Mouse (Mus musculus) neutrophil, adult 5-6 weeks (primary cell): ENCODE results near the gene Tbca. TPM values are rescaled to one million over a fixed set of nuclear protein-coding genes. Genes with fewer than 3 reads are reported as not detected.

Experiments
- ATAC-seq: fragments of 151-379, 151-347 bp; 2 replicates; pipeline ENCODE4 v1.8.0; 2017; ENCODE audit warnings: mild to moderate bottlenecking, moderate TSS enrichment; ENCODE audit not compliant: insufficient number of reproducible peaks, poor library complexity, low FRiP score, severe bottlenecking; ENCODE audit errors: extremely low read depth
- total RNA-seq: library from RNA; stranded (forward); fragments of 200-1000 nt; gene quantifications from 2 replicates; pipeline ENCODE4 v1.2.3, GENCODE M21; 2017

Gene Tbca
- total RNA-seq, 1 experiment from 2014 or later: 50.7 TPM

GRCm38 (mm10) chr13:94875396-94875880 lies 86.7 kb downstream of the Tbca start, which contains the start of gene Otp:
Gene Otp, plus strand, starts transcription at chr13:94875602.
- ATAC-seq: no peak

DNA sequence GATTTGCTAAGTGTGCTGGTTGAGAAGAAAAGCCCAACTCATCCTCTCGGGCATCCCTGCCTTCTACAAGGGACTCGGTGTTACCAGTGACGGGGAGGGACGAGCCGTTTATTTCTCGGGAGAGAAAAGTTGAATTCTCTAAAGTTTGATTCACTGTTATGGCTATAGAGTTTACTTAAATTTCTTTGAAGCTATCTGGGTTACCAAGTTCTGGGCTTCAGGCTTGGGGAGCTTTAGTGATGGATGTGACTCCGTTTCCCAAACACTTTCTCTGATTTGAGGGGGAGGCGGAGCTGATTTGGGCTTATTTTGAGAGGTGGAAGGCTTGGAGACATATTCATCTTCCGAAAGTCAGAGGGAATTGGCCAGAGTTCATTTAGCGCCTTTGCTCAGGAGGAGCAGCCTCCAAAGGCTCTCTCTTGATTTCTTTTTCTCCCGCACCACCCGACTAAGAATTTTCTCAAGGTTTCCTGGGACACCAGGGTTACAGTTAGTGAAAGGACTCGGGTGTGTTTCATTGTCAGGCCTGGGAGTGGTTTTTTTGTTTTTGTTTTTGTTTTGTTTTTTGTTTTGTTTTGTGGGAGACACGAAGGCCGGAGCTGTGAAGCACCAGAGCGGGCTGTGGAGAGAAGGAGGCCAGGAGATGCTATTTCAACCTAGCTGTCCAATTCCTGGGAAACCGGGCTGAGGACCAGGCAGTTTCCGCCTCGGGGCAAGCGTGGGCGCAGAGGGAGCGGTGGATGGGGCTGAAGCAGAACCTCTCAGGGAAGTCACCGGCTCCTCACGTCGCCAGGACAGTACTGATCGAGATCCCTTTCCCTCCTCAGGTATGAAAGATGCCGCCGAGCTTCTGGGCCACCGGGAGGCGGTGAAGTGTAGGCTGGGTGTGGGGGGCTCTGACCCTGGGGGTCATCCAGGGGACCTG lies 87.8 kb downstream of the Tbca start:
- ATAC-seq: no peak

DNA sequence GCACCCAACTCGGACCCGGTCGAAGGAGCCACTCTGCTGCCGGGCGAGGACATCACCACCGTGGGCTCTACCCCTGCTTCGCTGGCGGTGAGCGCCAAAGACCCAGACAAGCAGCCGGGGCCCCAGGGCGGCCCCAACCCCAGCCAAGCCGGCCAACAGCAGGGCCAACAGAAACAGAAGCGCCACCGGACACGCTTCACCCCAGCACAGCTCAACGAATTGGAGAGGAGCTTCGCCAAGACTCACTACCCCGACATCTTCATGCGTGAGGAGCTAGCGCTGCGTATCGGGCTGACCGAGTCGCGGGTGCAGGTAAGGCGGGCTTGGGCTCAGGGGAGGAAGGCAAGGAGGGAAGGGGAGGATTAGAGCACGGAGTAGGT lies 88.5 kb downstream of the Tbca start:
- no peak for ATAC-seq

- ATAC-seq: no peak
Measured at GRCm38 (mm10) chr13:94877991-94878745, 89.5 kb downstream of the Tbca start.

DNA sequence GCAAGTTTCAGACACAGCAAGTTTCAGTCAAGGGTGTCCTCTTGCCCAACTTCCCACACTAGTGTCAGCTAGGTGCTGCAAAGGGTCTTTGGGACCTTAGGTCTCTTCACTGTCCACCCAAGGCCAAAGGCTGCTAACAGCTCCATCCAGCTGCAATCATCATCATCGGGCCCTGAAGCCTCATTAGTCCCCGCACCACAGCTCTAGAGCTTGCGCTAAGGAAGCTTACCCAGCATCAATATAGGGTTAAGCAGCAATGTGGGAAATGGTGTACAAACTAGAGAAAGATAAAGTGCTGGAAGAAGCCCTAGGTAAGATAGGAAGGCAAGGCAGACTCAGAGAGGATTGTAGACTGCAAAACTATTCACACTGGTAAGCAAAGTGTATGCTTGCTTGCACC lies 92.5 kb downstream of the Tbca start:
- no peak for ATAC-seq

GRCm38 (mm10) chr13:94882221-94882620 lies 93.5 kb downstream of the Tbca start:
- no peak for ATAC-seq

- no peak for ATAC-seq
Measured at GRCm38 (mm10) chr13:94882711-94883145, 94.0 kb downstream of the Tbca start.

GRCm38 (mm10) chr13:94883163-94883965 lies 94.7 kb downstream of the Tbca start:
- no peak for ATAC-seq

DNA sequence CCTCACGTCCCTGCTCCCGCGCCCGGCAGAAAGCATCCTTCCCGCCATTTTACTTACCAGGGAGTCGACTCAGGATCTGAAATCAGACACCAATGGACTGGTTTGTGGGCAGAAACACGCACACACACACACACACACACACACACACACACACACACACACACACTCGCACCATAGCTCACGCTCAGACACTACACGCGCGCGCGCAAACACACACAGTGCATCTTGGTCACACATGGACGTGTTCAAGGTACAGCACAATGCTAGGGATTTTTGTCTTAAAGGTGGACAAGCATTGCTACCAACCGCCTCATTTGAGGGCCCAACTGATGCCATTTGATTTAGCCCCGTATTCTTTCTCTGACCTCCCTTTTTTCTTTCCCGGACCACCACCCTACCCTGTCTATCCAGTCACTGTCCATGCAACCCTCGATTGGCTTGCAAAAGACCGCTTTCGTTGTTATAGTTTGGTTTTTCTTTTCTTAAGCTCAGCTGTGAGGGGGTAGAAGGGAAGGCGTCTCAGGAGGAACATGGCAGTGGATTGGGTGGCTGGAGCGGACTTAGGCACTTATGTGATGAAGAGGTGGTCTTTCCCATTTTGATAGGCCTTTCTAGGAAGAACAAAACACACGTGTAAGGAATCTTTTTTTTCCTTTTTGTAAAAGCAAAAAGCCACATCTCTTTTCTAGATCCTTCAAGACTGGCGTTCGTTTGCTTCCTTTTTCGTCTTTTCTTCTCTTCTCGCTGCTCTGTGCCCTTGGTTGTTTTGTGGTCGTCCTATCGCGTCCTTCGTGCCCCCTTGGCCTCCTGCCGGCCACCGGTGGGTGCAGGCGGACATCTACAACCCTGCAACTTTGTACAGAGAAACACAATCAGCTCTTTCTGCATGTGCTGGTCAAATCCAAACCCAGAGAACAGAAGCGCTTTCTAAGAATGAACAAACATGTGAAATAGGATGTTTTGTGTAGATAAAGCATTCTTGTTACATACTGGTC lies 95.6 kb downstream of the Tbca start:
- ATAC-seq: no peak

DNA sequence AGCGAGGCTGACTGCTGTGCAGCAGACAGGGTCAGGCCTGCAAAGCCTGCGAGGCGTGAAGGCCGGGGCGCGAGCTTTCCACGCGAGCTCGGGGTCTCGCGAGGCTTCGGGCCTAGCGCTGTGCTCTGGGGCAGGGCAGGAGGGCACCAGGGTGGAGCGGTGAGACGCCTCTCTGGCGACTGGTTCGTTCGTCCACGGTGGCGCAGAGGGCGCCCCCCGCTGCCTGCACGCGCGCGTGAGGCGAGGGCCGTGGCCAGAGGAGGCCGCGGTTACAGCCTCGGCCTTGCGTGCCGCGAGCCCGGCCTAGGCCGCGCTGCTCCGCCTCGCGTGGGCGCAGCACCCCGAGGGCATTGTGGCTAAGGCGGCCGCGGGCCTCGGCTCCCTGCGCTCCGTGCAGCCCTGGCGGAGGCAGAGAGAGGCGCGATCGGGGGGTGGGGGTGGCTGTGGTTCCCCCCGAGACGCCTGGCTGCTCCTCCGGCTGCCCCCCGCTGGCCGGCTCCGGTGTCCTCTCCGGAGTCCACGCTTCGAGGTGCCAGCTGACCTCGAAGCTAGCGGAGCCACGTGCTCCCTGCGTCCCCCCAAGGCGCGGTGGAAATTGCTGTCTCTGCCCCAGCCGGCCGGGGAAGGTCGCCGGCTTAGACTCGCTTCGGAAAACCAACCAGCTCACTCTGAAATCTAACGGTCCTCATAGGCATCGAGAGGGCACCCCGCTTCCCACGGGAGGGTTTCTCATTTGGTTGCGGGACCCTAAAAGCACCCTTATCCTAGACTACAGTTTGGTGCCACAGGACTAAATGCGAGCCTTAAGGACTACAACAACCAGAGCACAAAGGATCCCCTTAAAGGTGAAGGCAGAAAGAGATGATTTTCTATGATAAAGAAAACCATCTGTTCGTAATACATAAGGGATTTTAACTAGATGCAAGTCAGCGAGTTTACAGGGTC lies 96.9 kb downstream of the Tbca start:
- no peak for ATAC-seq

Other genes starting within 250 kb of the Tbca start
- gene Otp, start 86.7 kb downstream of the Tbca start, total RNA-seq: 0.25 TPM in 1 of 2 replicates, not detected in the other
- gene Wdr41, start 187.4 kb downstream of the Tbca start, total RNA-seq: 11.3 and 12.3 TPM in 2 replicates